Mouse (Mus musculus) gastrocnemius, postnatal 10 days (tissue): ENCODE measurements around the gene 2300009A05Rik. TPM values are rescaled to one million over a fixed set of nuclear protein-coding genes. Genes with fewer than 3 reads are reported as not detected.

Experiments
- DNase-seq: peaks from one replicate; pipeline ENCODE4 v3.0.0; 2021; ENCODE audit warnings: mixed read lengths
- long read RNA-seq, 2 experiments: library from polyadenylated mRNA; stranded (forward); transcript quantifications; one replicate each; pipeline ENCODE4 v2.0.0; 2021
- total RNA-seq, 2 experiments: library from RNA; stranded (reverse); gene quantifications; 2 replicates each; pipeline ENCODE4 v1.2.3; 2021

Gene 2300009A05Rik
- 10 to 100 TPM; 29.1 to 31.9 TPM for total RNA-seq
- long read RNA-seq, experiment 1, transcript 2300009A05Rik-201 (2 exons, 595 nt): major isoform, 17 of 17 reads
- long read RNA-seq, experiment 1, partial matches to known transcripts: 0 of 17 reads
- long read RNA-seq, experiment 1, other reads (novel, unspliced or antisense): 0 of 17 reads
- long read RNA-seq, experiment 2, transcript 2300009A05Rik-201 (2 exons, 595 nt): major isoform, 11 of 13 reads
- long read RNA-seq, experiment 2, partial matches to known transcripts: 0 of 13 reads
- long read RNA-seq, experiment 2, other reads (novel, unspliced or antisense): 0 of 13 reads

- peak; percentile 96 for DNase-seq
Measured at GRCm38 (mm10) chr9:63398611-63399462, at the start of gene 2300009A05Rik. Gene 2300009A05Rik (minus strand): TSS chr9:63399246.

DNA sequence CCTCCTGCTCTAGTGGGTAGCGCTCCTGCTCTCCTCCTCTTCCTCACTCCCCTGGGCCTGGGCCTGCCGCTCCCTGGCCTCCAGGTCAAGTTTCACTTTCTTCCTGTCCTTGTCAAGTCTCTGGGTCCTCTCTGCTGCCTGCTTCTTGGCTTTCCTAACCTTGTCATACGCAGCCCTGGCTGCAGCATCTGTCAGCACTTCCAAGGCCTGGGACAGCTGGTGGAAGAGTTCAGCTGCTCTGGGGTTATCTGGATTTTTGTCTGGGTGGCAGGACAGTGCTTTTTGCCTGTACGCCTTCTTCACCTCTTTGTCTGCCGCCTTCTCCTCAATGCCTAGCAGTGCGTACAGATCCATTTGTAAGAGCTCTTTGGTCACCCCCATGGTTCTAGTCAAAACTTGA is 44.6 kb upstream of the 2300009A05Rik start:
- no peak for DNase-seq

GRCm38 (mm10) chr9:63430652-63431051 is 31.6 kb upstream of the 2300009A05Rik start:
- DNase-seq: no peak

DNA sequence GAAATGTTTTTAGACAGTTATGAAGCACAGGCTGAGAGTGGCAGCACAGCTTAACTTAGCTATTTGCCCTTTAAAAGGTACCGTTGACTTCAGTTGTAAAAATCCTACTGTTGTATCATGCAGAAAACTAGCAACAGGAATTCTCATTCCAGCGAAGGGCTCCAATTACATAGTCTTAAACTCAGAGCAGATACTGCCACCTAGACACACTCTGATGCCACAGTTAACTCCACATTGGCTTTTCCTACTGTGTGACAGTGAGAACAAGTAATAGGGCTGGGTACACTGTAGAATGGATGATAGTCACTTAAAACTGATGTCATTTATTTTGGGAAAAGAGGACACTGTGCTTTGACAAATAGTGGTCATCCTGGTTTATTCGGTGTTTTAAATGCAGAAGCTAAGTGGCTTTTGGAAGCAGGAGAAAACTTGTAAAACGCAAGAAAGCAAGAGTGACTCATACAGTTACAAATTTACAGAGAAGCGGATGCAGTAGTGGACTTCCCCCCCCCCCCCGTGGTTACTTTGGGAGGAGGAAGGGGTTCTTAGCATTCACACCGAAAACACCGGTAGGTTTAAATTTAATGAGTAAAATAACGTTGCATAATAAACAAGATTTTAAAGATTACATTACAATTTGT is 22.2 kb upstream of the 2300009A05Rik start:
- no peak for DNase-seq

DNA sequence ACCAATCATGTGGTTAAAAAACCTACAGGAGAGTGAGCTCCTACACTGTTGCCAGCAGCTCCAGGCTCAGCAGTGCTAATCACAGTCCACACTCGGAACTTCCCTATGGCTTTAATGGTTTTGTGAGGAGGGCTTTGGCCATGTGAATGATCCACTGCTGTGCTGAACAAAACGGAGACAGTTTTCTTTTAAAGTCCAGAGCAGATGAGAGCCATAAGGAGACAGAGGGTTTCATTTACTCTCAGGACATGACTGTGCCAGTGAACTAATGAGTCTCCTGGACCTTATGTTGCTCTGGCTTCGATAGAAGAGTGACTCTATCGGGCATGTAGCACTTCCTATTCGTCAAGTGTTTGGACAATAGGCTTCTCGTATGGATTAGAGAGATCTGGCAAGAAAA is 21.4 kb upstream of the 2300009A05Rik start:
- no peak for DNase-seq

- DNase-seq: no peak
Measured at GRCm38 (mm10) chr9:63400176-63400575, 1.1 kb upstream of the 2300009A05Rik start.

DNA sequence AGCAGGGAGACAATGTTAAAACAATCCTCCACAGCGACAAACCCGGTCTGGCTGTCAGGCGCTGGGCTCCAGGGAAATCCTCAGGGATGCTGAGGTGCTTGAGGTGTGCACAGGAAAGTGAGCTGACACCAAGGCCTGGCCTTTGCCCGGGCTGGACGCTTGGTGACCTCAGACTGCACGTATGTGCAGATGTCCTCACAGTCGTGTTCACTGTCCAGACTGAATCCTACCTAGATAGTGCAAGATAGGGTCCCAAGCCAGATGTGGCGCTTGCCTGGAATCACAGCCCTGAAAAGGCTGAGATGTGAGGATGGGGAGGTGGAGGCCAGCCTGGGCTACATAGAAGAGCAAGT is 393 bp upstream of the 2300009A05Rik start:
- no peak for DNase-seq

GRCm38 (mm10) chr9:63395612-63396011 is 3.4 kb downstream of the 2300009A05Rik start:
- DNase-seq: no peak

DNA sequence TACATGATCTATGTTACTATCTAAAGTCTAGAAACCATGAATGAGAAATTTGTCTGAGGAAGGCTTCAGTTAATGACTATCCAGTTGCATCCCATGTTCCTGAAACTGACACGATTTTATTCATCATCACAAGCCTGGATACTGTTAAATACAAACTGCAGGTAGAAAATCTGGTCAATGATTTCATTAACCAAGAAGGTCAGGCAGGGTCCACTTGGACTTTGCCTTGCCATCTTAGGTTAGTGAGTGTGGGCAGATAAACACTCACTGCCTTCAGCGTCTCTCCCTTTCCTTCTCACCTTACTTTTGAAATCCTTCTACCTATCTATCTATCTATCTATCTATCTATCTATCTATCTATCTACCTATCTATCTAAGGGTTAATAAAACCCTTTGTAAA is 7.7 kb downstream of the 2300009A05Rik start:
- no peak for DNase-seq

- no peak for DNase-seq
Measured at GRCm38 (mm10) chr9:63382761-63383160, 16.3 kb downstream of the 2300009A05Rik start.

- no peak for DNase-seq
Measured at GRCm38 (mm10) chr9:63380326-63380725, 18.7 kb downstream of the 2300009A05Rik start.

DNA sequence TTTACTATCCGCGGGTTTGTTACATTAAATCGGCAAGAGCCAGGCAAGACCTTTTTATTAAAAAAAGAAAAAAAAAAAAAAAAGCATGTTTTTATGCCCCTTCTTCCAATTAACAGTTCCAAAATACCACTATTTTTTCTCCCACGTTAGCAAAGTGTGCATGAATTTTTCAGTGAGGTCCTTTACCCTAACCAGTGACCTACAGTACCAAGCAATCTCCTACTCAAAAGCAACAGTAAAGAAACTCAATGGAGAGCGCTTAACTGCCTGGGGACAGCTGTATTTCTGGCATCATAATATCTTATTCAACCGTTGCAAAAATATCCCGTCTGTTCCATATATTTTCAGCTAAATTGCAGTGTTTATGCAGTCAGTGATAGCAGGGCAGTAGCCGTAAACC is 20.9 kb downstream of the 2300009A05Rik start:
- DNase-seq: no peak

GRCm38 (mm10) chr9:63377270-63378142 is 21.5 kb downstream of the 2300009A05Rik start, which contains the start of gene Map2k5:
Gene Map2k5 (minus strand): TSS chr9:63377902.
- DNase-seq: peak; percentile 90

DNA sequence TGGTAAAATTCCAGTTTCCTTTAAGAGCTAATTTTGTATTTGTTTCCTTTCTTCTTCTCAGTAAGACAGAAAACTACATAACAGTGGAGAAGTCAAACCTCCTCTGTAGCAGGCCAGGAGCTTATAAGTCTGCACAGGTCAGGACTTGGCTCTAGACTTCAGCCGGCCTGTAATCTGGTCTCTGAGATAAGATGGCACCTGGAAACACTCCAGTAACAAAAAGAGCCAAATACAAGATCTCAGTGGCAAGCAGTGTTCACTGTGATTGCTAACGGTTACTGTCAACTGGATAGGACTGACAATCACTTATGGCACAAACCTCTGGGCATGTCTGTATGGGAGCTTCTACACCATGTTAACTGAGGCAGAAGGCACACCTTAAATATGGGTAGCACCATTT is 25.7 kb downstream of the 2300009A05Rik start:
- DNase-seq: no peak

DNA sequence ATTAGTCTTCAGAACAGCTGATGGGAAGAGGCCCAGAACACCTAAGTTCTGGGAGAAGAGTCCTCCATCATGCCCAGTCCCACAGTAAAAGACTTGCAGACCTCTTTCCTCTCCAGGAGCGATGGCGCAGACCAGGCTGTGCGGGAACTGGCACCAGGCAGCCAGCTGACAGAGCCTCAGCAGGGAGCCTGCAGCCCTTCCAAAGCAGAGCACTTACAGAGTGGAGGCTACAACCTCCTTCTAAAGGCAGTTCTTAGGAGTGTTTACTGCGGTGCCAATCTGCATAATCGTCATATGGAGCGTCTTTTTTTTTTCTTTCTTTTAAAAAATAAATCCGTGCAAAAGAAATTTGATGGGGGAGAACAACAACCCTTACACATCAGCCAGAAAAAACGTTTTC is 26.5 kb downstream of the 2300009A05Rik start:
- DNase-seq: no peak

DNA sequence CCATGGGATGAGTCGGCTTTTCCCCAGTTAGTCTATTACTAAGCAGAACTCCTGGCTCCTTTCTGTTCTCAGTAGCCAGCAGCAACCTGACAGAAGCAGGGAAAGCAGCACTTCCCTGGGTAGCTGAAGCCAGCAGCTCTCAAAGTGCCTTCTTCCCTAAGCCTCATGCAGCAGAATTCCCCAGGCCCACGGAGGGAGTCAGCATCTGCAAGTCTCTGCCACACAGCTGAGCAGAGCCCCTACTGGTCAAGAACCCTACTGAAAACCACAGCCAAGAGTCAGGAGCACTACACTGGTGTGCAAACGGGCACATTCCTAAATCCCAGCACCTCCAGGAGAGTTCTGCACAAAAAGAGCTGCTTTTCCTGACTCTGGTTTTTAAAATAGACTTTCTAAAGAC is 38.6 kb downstream of the 2300009A05Rik start:
- no peak for DNase-seq

- no peak for DNase-seq
Measured at GRCm38 (mm10) chr9:63359016-63359415, 40.0 kb downstream of the 2300009A05Rik start.

DNA sequence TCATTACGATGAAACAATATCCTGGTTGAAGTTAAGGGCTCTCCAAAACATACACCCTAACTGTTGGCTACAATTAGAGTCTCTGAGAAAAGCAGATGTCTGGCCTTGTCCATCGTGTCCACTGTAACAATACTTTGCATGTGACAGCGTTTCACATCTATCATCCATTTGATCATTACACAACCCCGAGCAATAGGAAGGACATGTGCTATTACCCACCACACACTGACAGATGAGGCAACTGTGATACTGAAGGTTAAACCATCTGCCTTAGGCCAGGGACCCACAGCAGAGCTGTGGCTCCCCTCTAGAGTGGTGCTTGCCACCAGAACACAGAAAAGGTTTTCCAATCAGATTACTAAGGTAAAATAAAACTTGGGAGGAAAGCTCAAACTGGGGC is 42.3 kb downstream of the 2300009A05Rik start:
- DNase-seq: no peak

DNA sequence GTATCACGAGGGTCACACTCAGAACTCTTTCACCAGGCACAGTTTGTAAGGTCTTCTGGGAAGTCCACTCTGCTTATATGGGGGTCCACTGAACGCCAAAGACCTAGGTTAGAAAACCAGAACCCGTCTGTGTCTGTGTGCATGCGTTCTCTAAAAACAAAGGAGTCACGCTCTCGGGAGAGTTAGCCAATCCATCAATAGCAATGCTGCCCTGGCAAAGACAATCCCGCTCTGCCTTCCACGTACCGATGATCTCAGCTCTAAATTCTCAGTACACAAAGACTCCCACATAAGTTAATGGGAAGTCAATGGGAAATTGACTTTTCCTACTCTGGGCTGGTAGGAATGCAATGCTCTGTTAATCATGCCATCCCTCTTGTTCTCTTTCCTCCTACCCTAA is 42.8 kb downstream of the 2300009A05Rik start:
- no peak for DNase-seq

GRCm38 (mm10) chr9:63354168-63354567 is 44.9 kb downstream of the 2300009A05Rik start:
- no peak for DNase-seq

DNA sequence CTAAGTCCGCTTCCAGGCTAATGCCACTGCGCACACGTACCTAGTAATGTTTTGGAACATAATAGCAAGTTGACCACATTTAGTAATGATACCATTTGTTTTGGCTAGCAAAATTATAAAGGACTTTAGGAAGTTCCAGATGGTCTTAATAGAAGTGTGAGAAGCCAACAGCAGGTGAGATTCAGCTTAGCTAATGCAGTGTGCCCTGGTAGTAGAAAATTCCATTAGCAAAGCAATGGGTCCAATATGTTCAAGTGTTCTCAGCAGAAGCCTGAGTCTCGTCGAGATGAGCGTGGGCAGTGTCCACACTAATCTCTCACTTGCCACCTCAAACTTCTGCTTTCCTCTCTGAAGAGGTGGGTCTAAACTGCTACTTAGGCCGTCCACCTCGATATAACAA is 49.0 kb downstream of the 2300009A05Rik start:
- no peak for DNase-seq

- DNase-seq: no peak
Measured at GRCm38 (mm10) chr9:63349241-63349640, 49.8 kb downstream of the 2300009A05Rik start.
